Mouse (Mus musculus) olfactory bulb, adult 2 months (tissue): ENCODE measurements around the gene Med13l. TPM values are rescaled to one million over a fixed set of nuclear protein-coding genes. Genes with fewer than 3 reads are reported as not detected.

ENCODE experiments used
- H3K27ac ChIP-seq: fragments of 200-500 bp; 2 replicates; pipeline ENCODE4 v1.5.1; 2012; ENCODE audit warnings: low read depth, low read length; ENCODE audit not compliant: insufficient read depth
- H3K4me1 ChIP-seq: fragments of 200-500 bp; 2 replicates; pipeline ENCODE4 v1.6.1; 2012; ENCODE audit warnings: low read length; ENCODE audit not compliant: control insufficient read depth, insufficient read depth
- H3K4me3 ChIP-seq: fragments of 200-500 bp; 2 replicates; pipeline ENCODE4 v1.5.1; 2012; ENCODE audit warnings: mild to moderate bottlenecking, low read depth, low read length, moderate library complexity; ENCODE audit not compliant: insufficient read depth
- CTCF ChIP-seq: fragments of 200-500 bp; IDR thresholded peaks from 2 replicates; pipeline ENCODE4 v1.5.1; 2012; ENCODE audit warnings: low read depth, mild to moderate bottlenecking, low read length, moderate library complexity; ENCODE audit not compliant: insufficient read depth
- POLR2A ChIP-seq: fragments of 200-500 bp; IDR thresholded peaks from 2 replicates; pipeline ENCODE4 v1.6.1; 2012; ENCODE audit warnings: mild to moderate bottlenecking, low read depth, low read length, moderate library complexity; ENCODE audit not compliant: insufficient read depth
- WGBS: fragments of 180-500 bp; shearing (Covaris S2); methylation state at CpG from one replicate; pipeline ENCODE4 v1.1.7; 2018; 5-methylcytosine and 5-hydroxymethylcytosine counted together
- polyA plus RNA-seq: library from polyadenylated mRNA; stranded (reverse); fragments of >200 nt; gene quantifications from 2 replicates; pipeline ENCODE4 v1.2.4, GENCODE M21; 2012; ENCODE audit warnings: low replicate concordance; ENCODE audit not compliant: missing spikeins, insufficient read depth, insufficient read length

Gene Med13l
- polyA plus RNA-seq, 1 experiment: not detected

DNA sequence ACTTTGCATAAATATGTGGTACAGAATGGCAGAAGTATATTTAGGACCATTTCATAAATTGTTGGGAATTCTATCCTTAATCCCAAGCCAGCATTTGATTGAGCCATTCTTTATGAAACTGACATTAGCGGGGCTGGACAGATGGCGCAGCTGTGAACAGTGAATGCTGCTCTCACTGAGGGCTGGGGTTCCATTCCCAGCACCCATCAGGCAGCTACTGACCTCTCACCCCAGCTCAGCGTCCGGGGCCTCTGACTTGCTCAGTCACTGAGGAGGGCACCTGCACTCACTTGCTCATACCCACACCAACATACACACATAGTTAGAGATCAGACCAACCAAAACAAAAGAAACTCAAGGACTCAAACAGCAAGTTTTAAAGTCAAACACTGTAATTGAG lies 24.9 kb downstream of the Med13l start:
- TF ChIP-seq POLR2A: no peak
- no peak for TF ChIP-seq CTCF
- H3K27ac ChIP-seq: no peak overlapping the region
- no peak overlapping the region for H3K4me3 ChIP-seq
- peaks cover 21% of the 10 kb centered on the region for H3K4me1 ChIP-seq
- WGBS: 62% methylated on average over 4 of the region's 4 CpGs

DNA sequence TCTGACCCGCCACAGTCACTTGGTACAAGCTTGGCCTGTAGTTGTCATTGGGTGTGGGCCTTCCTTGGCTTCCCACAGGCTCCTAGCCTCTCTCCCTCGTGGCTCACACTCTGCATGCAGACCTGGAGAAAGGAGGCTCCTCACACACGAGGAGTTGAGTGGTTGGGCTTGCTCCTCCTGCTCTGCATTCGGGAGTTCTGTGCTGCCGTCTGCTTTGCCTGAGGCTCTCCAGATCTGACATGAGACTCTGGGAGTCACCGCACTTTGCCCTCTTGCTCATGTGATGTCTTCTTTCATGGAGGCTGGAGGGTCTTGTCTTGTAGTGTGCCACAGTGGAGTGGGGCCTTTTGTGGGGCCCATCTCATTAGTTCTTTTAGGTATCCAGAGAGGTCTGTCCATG lies 26.1 kb downstream of the Med13l start:
- WGBS: 68% methylated on average over 6 of the region's 6 CpGs
- Histone ChIP-seq H3K4me3 (no peak overlapping the region), H3K4me1 (peaks cover 27% of the 10 kb centered on the region), H3K27ac (no peak overlapping the region)
- no peak for TF ChIP-seq CTCF
- no peak for TF ChIP-seq POLR2A

DNA sequence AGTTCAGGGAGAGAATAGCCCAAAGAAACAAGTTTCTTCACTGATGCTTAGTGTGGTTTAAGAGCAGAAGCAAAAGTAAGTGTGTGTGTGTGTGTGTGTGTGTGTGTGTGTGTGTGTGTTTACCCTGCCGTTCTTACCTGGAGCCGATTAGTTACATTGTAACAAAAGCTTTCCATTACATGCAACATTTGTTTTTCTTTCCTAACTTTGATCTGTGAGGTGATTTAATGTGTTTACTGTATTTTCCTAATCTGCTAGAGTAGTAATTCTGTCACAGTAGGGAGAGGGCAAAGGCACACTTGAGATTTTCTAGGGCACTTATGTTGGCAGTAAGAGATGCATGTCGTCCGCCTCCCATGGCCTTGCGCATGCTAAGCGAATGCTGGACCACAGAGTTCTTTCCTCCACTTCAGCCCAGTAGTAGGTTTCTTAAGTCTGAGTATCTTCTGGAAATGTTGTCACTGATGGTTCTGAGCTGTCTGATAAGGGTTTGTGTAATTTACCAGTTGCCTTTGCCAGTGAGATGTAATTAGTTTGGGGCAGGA lies 28.0 kb downstream of the Med13l start:
- WGBS: 83% methylated on average over 6 of the region's 6 CpGs
- peaks cover 33% of the 10 kb centered on the region for H3K4me1 ChIP-seq

DNA sequence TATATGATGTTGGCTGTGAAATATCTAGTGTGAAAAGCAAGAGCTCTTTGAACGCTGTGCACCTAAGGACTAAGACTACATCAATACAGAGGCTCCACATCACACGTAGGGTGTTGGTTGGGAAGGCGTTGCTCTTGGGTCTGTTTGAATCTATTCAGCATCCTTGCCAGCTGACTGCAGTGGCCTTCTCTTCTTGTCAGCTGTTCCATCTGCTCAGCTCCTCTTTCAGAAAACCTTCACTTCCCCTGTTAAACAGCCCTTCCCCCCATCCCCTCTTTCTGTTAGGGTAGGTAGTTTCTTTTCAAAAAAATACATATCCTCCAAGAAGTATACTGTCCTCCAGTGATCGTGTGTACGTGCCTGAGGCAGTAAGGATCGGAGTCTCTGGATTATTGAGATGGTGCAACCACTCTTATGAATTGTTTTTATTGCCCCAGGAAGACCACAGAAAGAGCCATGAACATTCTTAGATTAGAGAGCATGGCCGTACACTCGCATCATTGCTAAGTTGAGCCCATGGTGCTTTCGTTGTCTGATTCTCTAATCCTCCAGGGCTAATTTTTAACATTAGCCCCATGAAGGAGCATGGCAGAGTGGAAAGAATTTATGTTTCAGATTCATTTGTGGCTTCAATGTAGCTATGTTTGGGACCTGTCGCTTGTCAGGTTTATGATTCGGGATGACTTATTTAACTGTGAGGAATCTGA lies 28.9 kb downstream of the Med13l start:
- Histone ChIP-seq H3K27ac (no peak overlapping the region), H3K4me3 (no peak overlapping the region), H3K4me1 (peaks cover 33% of the 10 kb centered on the region)
- TF ChIP-seq POLR2A: no peak
- TF ChIP-seq CTCF: no peak
- 81% methylated on average over 11 of the region's 11 CpGs for WGBS

More for the DNA sequence above, 28.0 kb downstream of the Med13l start:
- TF ChIP-seq CTCF (no peak), POLR2A (no peak)
- H3K4me3 ChIP-seq: no peak overlapping the region
- H3K27ac ChIP-seq: no peak overlapping the region

DNA sequence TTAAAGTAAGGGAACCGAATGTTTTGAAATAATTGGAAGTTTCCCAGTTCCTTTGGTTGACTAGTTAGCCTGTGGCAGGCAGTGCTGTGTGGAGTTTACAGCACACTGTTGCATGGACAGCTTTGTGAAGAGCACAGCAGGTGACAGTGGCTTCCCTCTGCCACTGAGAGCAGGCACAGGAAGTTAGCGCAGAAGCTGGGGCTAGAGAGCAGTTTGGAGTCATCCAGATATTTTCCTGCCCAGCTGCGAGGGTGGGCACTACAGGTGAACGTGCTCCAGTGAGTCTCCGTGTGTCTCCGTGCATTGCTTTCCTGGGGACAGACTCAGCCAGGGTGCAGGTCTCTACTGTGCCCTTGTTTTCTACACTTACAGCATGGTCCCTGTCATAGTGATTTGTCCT lies 30.4 kb downstream of the Med13l start:
- WGBS: 60% methylated on average over 6 of the region's 6 CpGs
- H3K4me3 ChIP-seq: no peak overlapping the region
- peaks cover 30% of the 10 kb centered on the region for H3K4me1 ChIP-seq
- H3K27ac ChIP-seq: no peak overlapping the region
- TF ChIP-seq POLR2A (no peak), CTCF (no peak)

DNA sequence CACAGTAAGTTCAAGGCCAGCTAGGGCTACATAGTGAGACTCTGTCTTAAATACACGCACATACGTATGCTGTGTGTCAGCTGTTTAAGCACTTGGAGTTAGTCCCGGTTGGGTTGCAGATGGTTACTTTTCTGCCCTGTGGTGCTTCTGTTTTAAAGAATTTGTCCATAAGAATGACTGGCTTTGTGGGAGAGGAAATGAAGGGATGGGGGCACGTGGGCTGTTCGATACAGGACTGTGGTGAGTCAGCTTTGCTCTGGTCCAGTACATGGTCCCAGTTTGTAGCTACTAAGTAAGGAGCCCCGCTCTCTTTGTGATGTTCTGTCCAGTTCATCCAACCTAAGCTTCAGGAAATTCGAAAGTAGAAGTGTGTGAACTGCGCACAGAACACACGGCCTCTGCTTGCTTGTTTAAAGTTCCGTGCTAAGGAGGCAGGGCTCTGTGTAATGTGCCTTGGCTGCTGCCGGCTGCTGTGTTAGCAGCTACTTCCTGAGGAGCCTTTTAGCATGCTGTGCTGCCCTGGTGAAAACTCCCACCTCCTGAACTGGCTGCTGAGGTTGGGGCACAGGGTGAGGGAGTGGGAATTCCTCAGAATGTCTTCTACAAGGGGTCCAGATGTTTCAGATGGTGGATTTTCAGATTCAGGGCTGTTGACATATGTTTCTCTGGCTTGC lies 31.5 kb downstream of the Med13l start:
- 38% methylated on average over 11 of the region's 11 CpGs for WGBS
- Histone ChIP-seq H3K4me1 (peaks cover 26% of the 10 kb centered on the region), H3K27ac (no peak overlapping the region), H3K4me3 (no peak overlapping the region)
- TF ChIP-seq POLR2A (no peak), CTCF (no peak)

DNA sequence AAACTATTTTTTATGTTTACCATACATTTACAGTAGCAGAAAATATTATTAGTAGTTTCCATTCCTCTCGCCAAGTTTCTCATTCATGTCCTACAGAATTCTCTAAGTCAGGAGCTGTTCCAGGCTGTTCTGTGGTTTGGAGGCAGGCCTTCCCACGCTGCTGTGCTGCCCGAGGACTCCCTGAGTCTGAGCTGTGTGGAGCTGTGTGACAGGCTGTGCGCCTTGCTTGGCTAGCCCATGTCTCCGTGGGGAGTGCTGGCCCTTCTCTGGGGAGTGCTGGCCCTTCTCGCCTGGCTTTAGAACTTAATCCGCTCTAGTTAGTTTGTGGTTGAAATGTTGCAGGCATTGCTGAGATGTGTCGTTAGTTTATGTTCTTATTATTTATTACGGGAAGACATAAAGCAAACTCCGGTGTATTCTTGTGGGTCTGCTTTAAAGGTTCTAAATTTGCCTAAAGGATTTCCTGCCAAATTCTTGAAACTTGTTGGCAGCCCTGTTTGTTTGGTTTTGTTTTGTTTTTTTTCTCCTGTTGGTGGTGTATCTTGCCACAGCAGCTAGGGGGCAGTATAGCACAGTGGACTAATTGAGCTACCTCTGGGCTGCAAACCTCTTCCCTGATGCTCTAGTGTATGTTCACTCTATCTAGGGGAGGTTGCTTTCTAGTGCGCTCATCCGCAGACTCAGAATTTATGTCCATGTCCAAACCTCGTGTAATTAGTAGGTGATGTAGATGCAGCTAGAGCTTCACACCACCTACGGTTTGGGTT lies 34.2 kb downstream of the Med13l start:
- Histone ChIP-seq H3K4me1 (peaks cover 19% of the 10 kb centered on the region), H3K27ac (no peak overlapping the region), H3K4me3 (no peak overlapping the region)
- WGBS: 33% methylated on average over 14 of the region's 14 CpGs
- TF ChIP-seq CTCF (no peak), POLR2A (no peak)

DNA sequence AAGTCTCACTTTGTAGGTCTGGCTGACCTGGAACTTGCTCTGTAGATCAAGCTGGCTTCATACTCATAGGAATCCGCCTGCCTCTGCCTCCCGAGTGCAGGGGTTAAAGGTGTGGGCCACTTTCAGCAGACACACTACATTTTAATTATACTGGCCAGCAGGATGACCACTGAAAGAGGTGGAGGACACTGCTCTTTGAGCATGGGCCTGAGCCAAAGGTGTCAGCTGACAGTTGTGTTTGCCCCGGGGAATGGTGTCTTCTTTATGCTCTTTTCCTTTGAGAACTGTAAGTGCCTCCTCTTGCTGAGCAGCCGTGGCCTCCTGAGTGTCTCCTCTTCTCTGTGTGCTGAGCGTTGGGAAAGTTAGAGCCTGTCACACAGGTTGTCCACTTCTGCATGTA lies 35.4 kb downstream of the Med13l start:
- Histone ChIP-seq H3K27ac (no peak overlapping the region), H3K4me1 (peaks cover 18% of the 10 kb centered on the region), H3K4me3 (no peak overlapping the region)
- WGBS: 79% methylated on average over 5 of the region's 5 CpGs
- TF ChIP-seq CTCF: no peak
- TF ChIP-seq POLR2A: no peak
